Mouse (Mus musculus): ENCODE results near the gene Nucb1. TPM values are rescaled to one million over a fixed set of nuclear protein-coding genes. Genes with fewer than 3 reads are reported as not detected.

Nucb1 gene
- polyA plus RNA-seq, 1 experiment from 2014 or later, result 159 TPM

- Histone ChIP-seq H3K27ac (replicated peaks in 1 of 2; ENCODE audit: control insufficient read depth in 1 of 2, insufficient read depth in 1 of 2, low read depth in 2 of 2, low read length in 2 of 2) (no peak overlapping the region), H3K27me3 (ENCODE audit: control insufficient read depth, insufficient read depth, low read length) (no peaks in the 10 kb centered on the region), H3K4me2 (ENCODE audit: low read length) (no peak overlapping the region), H3K4me3 (ENCODE audit: control insufficient read depth in 1 of 2, insufficient read depth in 1 of 2, low read depth in 1 of 2, low read length in 2 of 2) (no peak overlapping the region), H3K9me3 (ENCODE audit: control insufficient read depth, low read length) (no peaks in the 10 kb centered on the region), H3K9ac (ENCODE audit: low read length) (no peak overlapping the region), H3K4me1 (ENCODE audit: control insufficient read depth in 2 of 2, insufficient read depth in 2 of 2, low read length in 2 of 2) (no peaks in the 10 kb centered on the region; a peak in 1 of 4 replicates), H3K36me3 (ENCODE audit: control insufficient read depth, insufficient read depth, low read length) (no peaks in the 10 kb centered on the region)
- no peak for ATAC-seq (ENCODE audit: insufficient number of reproducible peaks, insufficient read depth, low FRiP score, low read depth)
- 72% methylated on average over 10 of the region's 11 CpGs for WGBS
These were observed 40.8 kb upstream of the Nucb1 start for GRCm38 (mm10) chr7:45550821-45551511.

DNA sequence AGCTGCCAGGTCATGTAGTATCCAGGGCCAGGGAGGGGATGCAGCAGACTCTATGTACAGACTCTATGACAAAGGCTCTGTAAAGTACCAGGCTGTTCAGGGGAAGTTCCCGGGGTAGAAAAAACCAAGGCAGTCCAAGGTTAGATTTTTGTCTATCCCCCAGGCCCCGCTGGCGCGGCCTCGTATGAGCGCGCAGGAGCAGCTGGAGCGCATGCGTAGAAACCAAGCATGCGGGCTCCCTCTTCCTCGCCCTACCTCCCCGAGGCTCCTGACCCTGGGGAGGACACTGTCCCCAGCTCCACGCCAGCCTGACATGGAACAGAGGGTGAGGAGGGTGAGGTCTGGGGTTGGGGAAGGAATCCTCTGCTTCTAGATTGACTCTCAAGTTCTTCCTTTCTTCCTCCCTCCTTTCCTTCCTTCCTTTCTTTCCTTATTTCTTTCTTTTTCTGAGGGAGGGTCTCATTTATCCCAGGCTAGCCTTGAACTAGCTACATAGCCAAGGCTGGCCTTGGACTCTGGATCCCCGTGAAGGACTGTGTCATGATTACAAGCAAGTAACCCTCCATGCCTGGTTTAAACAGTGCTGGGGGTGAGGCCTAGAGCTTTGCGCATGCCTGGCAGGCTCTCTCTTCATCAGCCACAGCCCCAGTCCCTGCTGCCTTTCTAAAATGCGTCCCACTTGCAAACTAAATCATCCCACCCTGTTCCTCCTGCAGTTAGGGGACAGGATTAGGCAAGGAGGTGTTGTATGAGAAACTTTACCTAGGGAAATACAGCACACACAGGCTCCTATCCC lies 39.6 kb upstream of the Nucb1 start:
- Histone ChIP-seq H3K27me3 (ENCODE audit: control insufficient read depth, insufficient read depth, low read length) (no peaks in the 10 kb centered on the region), H3K9me3 (ENCODE audit: control insufficient read depth, low read length) (no peaks in the 10 kb centered on the region), H3K36me3 (ENCODE audit: control insufficient read depth, insufficient read depth, low read length) (no peaks in the 10 kb centered on the region), H3K4me2 (ENCODE audit: low read length) (no peak overlapping the region), H3K27ac (replicated peaks in 1 of 2; ENCODE audit: control insufficient read depth in 1 of 2, insufficient read depth in 1 of 2, low read depth in 2 of 2, low read length in 2 of 2) (no peak overlapping the region), H3K4me3 (ENCODE audit: control insufficient read depth in 1 of 2, insufficient read depth in 1 of 2, low read depth in 1 of 2, low read length in 2 of 2) (no peak overlapping the region), H3K9ac (ENCODE audit: low read length) (no peak overlapping the region), H3K4me1 (ENCODE audit: control insufficient read depth in 2 of 2, insufficient read depth in 2 of 2, low read length in 2 of 2) (no peaks in the 10 kb centered on the region; a peak in 1 of 4 replicates)
- ATAC-seq (ENCODE audit: insufficient number of reproducible peaks, insufficient read depth, low FRiP score, low read depth), result no peak
- WGBS, result 88% methylated on average over 16 of the region's 16 CpGs

GRCm38 (mm10) chr7:45544525-45544924 lies 34.3 kb upstream of the Nucb1 start:
- ATAC-seq (ENCODE audit: insufficient number of reproducible peaks, insufficient read depth, low FRiP score, low read depth), result no peak
- 76% methylated on average over 1 of the region's 1 CpGs for WGBS
- no peaks in the 10 kb centered on the region for H3K36me3 ChIP-seq (ENCODE audit: control insufficient read depth, insufficient read depth, low read length)

DNA sequence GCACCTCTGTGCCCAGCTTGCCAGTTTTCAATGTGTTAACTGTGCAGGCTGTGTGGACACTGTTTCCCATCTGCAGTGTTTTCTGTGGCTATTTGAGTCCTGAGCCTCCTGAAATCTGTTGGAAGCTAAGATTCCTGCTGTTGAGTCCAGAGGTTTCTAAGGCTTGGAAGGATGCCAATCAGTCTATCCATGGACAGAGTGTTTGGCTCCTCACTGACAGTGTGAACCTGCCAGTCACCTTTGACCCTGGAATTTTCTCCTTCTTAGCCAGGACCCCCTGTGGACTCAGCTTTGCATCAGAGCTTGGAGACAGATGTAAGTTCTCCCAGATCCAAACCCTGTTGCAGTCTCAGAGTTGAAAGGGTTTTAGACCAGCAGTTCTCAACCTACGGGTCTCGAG lies 30.0 kb upstream of the Nucb1 start:
- 76% methylated on average over 2 of the region's 2 CpGs for WGBS
- peaks cover 3% of the 10 kb centered on the region; the same call in 1 of the 2 replicates for H3K9me3 ChIP-seq (ENCODE audit: control insufficient read depth, low read length)
- no peaks in the 10 kb centered on the region for H3K36me3 ChIP-seq (ENCODE audit: control insufficient read depth, insufficient read depth, low read length)
- peaks cover 2 to 6% of the 10 kb centered on the region in 2 experiments; a peak in 3 of 4 replicates for H3K4me1 ChIP-seq (ENCODE audit: control insufficient read depth in 2 of 2, insufficient read depth in 2 of 2, low read length in 2 of 2)
- no peak overlapping the region for H3K9ac ChIP-seq (ENCODE audit: low read length)
- no peak overlapping the region for H3K4me2 ChIP-seq (ENCODE audit: low read length)
- ATAC-seq (ENCODE audit: insufficient number of reproducible peaks, insufficient read depth, low FRiP score, low read depth), result no peak
- no peak overlapping the region for H3K4me3 ChIP-seq (ENCODE audit: control insufficient read depth in 1 of 2, insufficient read depth in 1 of 2, low read depth in 1 of 2, low read length in 2 of 2)
- no peaks in the 10 kb centered on the region for H3K27me3 ChIP-seq (ENCODE audit: control insufficient read depth, insufficient read depth, low read length)
- no peak overlapping the region for H3K27ac ChIP-seq (replicated peaks in 1 of 2; ENCODE audit: control insufficient read depth in 1 of 2, insufficient read depth in 1 of 2, low read depth in 2 of 2, low read length in 2 of 2)

More at GRCm38 (mm10) chr7:45544525-45544924, 34.3 kb upstream of the Nucb1 start:
- no peak overlapping the region for H3K4me3 ChIP-seq (ENCODE audit: control insufficient read depth in 1 of 2, insufficient read depth in 1 of 2, low read depth in 1 of 2, low read length in 2 of 2)
- no peak overlapping the region for H3K27ac ChIP-seq (replicated peaks in 1 of 2; ENCODE audit: control insufficient read depth in 1 of 2, insufficient read depth in 1 of 2, low read depth in 2 of 2, low read length in 2 of 2)
- peaks cover 3% of the 10 kb centered on the region; the same call in 1 of the 2 replicates for H3K9me3 ChIP-seq (ENCODE audit: control insufficient read depth, low read length)
- H3K9ac ChIP-seq (ENCODE audit: low read length), result no peak overlapping the region
- H3K4me2 ChIP-seq (ENCODE audit: low read length), result no peak overlapping the region
- H3K4me1 ChIP-seq (ENCODE audit: control insufficient read depth in 2 of 2, insufficient read depth in 2 of 2, low read length in 2 of 2), result no peaks in the 10 kb centered on the region
- no peaks in the 10 kb centered on the region for H3K27me3 ChIP-seq (ENCODE audit: control insufficient read depth, insufficient read depth, low read length)

DNA sequence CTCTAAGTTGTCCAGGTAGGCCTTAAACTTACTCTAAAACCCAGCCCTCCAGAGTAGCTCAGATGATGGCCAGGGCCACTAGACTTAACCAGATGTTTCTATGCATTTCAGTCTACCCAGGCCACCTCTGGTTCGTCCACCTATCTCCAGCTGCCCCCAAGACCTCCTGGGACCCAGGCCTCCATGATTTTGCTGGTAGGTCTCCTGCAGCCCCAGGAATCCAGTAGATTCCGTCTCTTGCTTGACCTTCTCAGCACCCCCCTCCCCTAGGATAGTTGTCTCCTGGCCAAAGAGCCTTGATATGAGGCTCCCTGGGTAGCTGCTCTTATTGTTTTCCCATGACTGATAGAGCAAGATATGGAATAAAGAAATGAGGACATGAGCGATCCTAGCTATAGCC lies 28.9 kb upstream of the Nucb1 start:
- H3K9me3 ChIP-seq (ENCODE audit: control insufficient read depth, low read length), result no peaks in the 10 kb centered on the region
- H3K27me3 ChIP-seq (ENCODE audit: control insufficient read depth, insufficient read depth, low read length), result no peaks in the 10 kb centered on the region
- 70% methylated on average over 3 of the region's 3 CpGs for WGBS
- ATAC-seq (ENCODE audit: insufficient number of reproducible peaks, insufficient read depth, low FRiP score, low read depth), result no peak
- H3K4me3 ChIP-seq (ENCODE audit: control insufficient read depth in 1 of 2, insufficient read depth in 1 of 2, low read depth in 1 of 2, low read length in 2 of 2), result no peak overlapping the region
- no peak overlapping the region for H3K27ac ChIP-seq (replicated peaks in 1 of 2; ENCODE audit: control insufficient read depth in 1 of 2, insufficient read depth in 1 of 2, low read depth in 2 of 2, low read length in 2 of 2)
- no peaks in the 10 kb centered on the region for H3K36me3 ChIP-seq (ENCODE audit: control insufficient read depth, insufficient read depth, low read length)
- H3K4me1 ChIP-seq (ENCODE audit: control insufficient read depth in 2 of 2, insufficient read depth in 2 of 2, low read length in 2 of 2), result peaks cover 2 to 6% of the 10 kb centered on the region in 2 experiments; a peak in 3 of 4 replicates
- no peak overlapping the region for H3K4me2 ChIP-seq (ENCODE audit: low read length)
- H3K9ac ChIP-seq (ENCODE audit: low read length), result no peak overlapping the region

DNA sequence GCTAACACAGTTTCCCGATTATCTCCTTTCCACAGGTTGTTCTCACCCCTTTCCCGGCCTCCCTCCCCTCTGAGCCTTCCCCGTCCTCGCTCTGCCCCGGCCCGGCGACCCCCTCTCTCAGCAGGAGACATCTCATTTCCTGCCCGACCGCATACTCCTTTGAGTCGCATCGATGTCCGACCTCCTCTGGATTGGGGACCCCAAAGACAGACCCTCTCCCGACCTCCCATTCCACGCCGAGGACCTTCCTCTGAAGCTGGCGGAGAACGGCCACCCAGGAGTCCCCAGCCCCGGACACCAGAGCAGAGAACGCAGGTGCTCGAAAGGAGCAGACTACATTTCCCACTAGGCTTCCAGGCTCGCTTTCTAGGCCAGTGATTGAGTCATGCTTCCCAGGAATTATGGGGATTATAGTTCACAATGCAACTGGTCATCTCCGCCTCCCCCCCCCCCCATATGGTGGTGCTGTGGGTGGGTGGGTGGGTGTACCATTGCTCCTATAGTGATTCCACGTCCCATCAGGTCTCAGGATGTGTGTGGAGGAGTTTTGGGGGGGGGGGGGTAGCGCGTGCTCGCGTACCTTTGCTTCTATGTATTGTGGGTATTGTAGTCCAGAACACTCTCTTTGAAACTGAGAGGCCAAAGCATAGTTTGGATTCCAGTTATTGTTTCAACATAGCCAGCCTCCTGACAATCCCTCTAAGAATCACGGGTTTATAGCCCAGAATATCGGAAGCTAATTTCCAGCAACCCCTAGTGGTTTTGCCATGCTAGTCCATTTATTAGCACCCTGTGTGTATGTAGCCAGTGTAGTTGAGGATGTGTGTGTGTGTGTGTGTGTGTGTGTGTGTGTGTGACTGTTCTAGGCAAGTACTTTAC lies 28.2 kb upstream of the Nucb1 start:
- peaks cover 2 to 6% of the 10 kb centered on the region in 2 experiments; a peak in 3 of 4 replicates for H3K4me1 ChIP-seq (ENCODE audit: control insufficient read depth in 2 of 2, insufficient read depth in 2 of 2, low read length in 2 of 2)
- H3K36me3 ChIP-seq (ENCODE audit: control insufficient read depth, insufficient read depth, low read length), result no peaks in the 10 kb centered on the region
- no peak overlapping the region for H3K27ac ChIP-seq (replicated peaks in 1 of 2; ENCODE audit: control insufficient read depth in 1 of 2, insufficient read depth in 1 of 2, low read depth in 2 of 2, low read length in 2 of 2)
- 4% methylated on average over 29 of the region's 29 CpGs for WGBS
- peak; percentile 37 for ATAC-seq (ENCODE audit: insufficient number of reproducible peaks, insufficient read depth, low FRiP score, low read depth)
- H3K9ac ChIP-seq (ENCODE audit: low read length), result peak overlapping the region; percentile 72
- H3K4me3 ChIP-seq (ENCODE audit: control insufficient read depth in 1 of 2, insufficient read depth in 1 of 2, low read depth in 1 of 2, low read length in 2 of 2), result peak overlapping the region; percentile 53 to 56
- no peaks in the 10 kb centered on the region for H3K9me3 ChIP-seq (ENCODE audit: control insufficient read depth, low read length)
- H3K27me3 ChIP-seq (ENCODE audit: control insufficient read depth, insufficient read depth, low read length), result no peaks in the 10 kb centered on the region
- H3K4me2 ChIP-seq (ENCODE audit: low read length), result peak overlapping the region; percentile 89

DNA sequence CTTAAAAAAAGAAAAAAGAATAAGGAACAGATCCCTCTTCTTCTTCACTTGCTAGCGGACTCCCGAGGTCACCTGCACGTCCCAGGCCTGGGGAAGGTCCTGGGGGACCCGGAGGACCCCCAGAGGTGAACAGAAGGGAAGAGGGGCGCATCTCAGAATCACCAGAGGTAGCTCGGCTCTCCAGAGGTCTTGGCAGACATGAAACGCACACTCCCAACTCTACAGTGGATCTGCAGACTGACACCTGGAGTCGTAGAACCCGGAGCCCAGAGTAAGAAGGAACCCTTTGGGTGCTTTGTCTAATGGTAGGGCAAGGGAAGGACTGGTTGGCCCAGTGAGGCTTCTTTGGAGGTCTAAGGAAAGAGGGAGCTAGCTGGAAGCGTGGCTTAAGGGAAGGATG lies 27.4 kb upstream of the Nucb1 start:
- Histone ChIP-seq H3K4me2 (ENCODE audit: low read length) (peak overlapping the region; percentile 89), H3K27me3 (ENCODE audit: control insufficient read depth, insufficient read depth, low read length) (no peaks in the 10 kb centered on the region), H3K4me3 (ENCODE audit: control insufficient read depth in 1 of 2, insufficient read depth in 1 of 2, low read depth in 1 of 2, low read length in 2 of 2) (peak overlapping the region; percentile 53 to 56; a peak in 3 of 4 replicates), H3K9me3 (ENCODE audit: control insufficient read depth, low read length) (no peaks in the 10 kb centered on the region), H3K36me3 (ENCODE audit: control insufficient read depth, insufficient read depth, low read length) (no peaks in the 10 kb centered on the region), H3K4me1 (ENCODE audit: control insufficient read depth in 2 of 2, insufficient read depth in 2 of 2, low read length in 2 of 2) (peaks cover 2 to 6% of the 10 kb centered on the region in 2 experiments; a peak in 3 of 4 replicates), H3K9ac (ENCODE audit: low read length) (peak overlapping the region; percentile 72), H3K27ac (replicated peaks in 1 of 2; ENCODE audit: control insufficient read depth in 1 of 2, insufficient read depth in 1 of 2, low read depth in 2 of 2, low read length in 2 of 2) (no peak overlapping the region)
- ATAC-seq (ENCODE audit: insufficient number of reproducible peaks, insufficient read depth, low FRiP score, low read depth), result no peak
- 81% methylated on average over 10 of the region's 10 CpGs for whole genome bisulfite sequencing
